Mouse (Mus musculus): ENCODE measurements at regions not wholly inside any gene's neighbourhood (a gene's known extent, or its start where the extent isn't known, plus 50 kb on each side); places are given as distances from the start of the nearest gene placed in this dataset.

GRCm38 (mm10) chr13:26024696-26025095 is 745.3 kb downstream of the Hdgfl1 start:
- no peak for TF ChIP-seq EP300 (IDR thresholded peaks at IDR 0.05; ENCODE audit: low read depth)
- TF ChIP-seq CTCF (IDR thresholded peaks at IDR 0.05; ENCODE audit: low read depth) = no peak
- Histone ChIP-seq H3K4me2 (ENCODE audit: low read depth, low read length) (no peak overlapping the region), H3K27ac (ENCODE audit: low read depth) (no peak overlapping the region), H3K9me3 (ENCODE audit: low read length) (no peaks in the 10 kb centered on the region), H3K36me3 (replicated peaks; ENCODE audit: insufficient read depth, low read length) (no peaks in the 10 kb centered on the region), H3K4me3 (ENCODE audit: low read depth, low read length) (no peak overlapping the region), H3K4me1 (ENCODE audit: insufficient read depth) (no peaks in the 10 kb centered on the region), H3K9ac (replicated peaks) (no peak overlapping the region), H3K27me3 (ENCODE audit: insufficient read depth, low read length) (no peaks in the 10 kb centered on the region)
- no peak for ATAC-seq
- no peak for DNase-seq

- DNase-seq = no peak
- no peaks in the 10 kb centered on the region for H3K27me3 ChIP-seq (ENCODE audit: insufficient read depth, low read length)
- no peak for TF ChIP-seq CTCF (IDR thresholded peaks at IDR 0.05; ENCODE audit: low read depth)
- no peak for TF ChIP-seq EP300 (IDR thresholded peaks at IDR 0.05; ENCODE audit: low read depth)
- WGBS (ENCODE audit: insufficient replicate concordance) = 85% methylated on average over 2 of the region's 2 CpGs
- H3K27ac ChIP-seq (ENCODE audit: low read depth) = no peak overlapping the region
- ATAC-seq = no peak
- H3K4me1 ChIP-seq (ENCODE audit: insufficient read depth) = no peaks in the 10 kb centered on the region
- H3K9me3 ChIP-seq (ENCODE audit: low read length) = no peaks in the 10 kb centered on the region
- H3K9ac ChIP-seq (replicated peaks) = no peak overlapping the region
- no peak overlapping the region for H3K4me3 ChIP-seq (ENCODE audit: low read depth, low read length)
- no peak overlapping the region for H3K4me2 ChIP-seq (ENCODE audit: low read depth, low read length)
- no peaks in the 10 kb centered on the region for H3K36me3 ChIP-seq (replicated peaks; ENCODE audit: insufficient read depth, low read length)
These were observed 749.5 kb downstream of the Hdgfl1 start for GRCm38 (mm10) chr13:26020491-26020890.

- DNase-seq = no peak
- Histone ChIP-seq H3K27ac (ENCODE audit: low read depth) (no peak overlapping the region), H3K4me3 (ENCODE audit: low read depth, low read length) (no peak overlapping the region), H3K36me3 (replicated peaks; ENCODE audit: insufficient read depth, low read length) (no peaks in the 10 kb centered on the region), H3K9me3 (ENCODE audit: low read length) (no peaks in the 10 kb centered on the region), H3K4me1 (ENCODE audit: insufficient read depth) (no peaks in the 10 kb centered on the region), H3K9ac (replicated peaks) (no peak overlapping the region), H3K4me2 (ENCODE audit: low read depth, low read length) (no peak overlapping the region), H3K27me3 (ENCODE audit: insufficient read depth, low read length) (no peaks in the 10 kb centered on the region)
- no peak for ATAC-seq
- TF ChIP-seq EP300 (IDR thresholded peaks at IDR 0.05; ENCODE audit: low read depth) = no peak
- TF ChIP-seq CTCF (IDR thresholded peaks at IDR 0.05; ENCODE audit: low read depth) = no peak
- WGBS (ENCODE audit: insufficient replicate concordance) = 81% methylated on average over 1 of the region's 1 CpGs
These were observed 738.8 kb upstream of the Nrsn1 start for GRCm38 (mm10) chr13:26009131-26009530.

GRCm38 (mm10) chr13:26004768-26005560 is 734.7 kb upstream of the Nrsn1 start:
- DNase-seq (no peak), ATAC-seq (no peak)
- Histone ChIP-seq H3K9me3 (ENCODE audit: low read length) (no peaks in the 10 kb centered on the region), H3K4me2 (ENCODE audit: low read depth, low read length) (no peak overlapping the region), H3K4me3 (ENCODE audit: low read depth, low read length) (no peak overlapping the region), H3K27me3 (ENCODE audit: insufficient read depth, low read length) (no peaks in the 10 kb centered on the region), H3K27ac (ENCODE audit: low read depth) (no peak overlapping the region), H3K4me1 (ENCODE audit: insufficient read depth) (no peaks in the 10 kb centered on the region), H3K9ac (replicated peaks) (no peak overlapping the region), H3K36me3 (replicated peaks; ENCODE audit: insufficient read depth, low read length) (no peaks in the 10 kb centered on the region)
- WGBS (ENCODE audit: insufficient replicate concordance) = 77% methylated on average over 7 of the region's 7 CpGs
- no peak for TF ChIP-seq EP300 (IDR thresholded peaks at IDR 0.05; ENCODE audit: low read depth)

- no peak overlapping the region for H3K4me2 ChIP-seq (ENCODE audit: low read depth, low read length)
- H3K4me3 ChIP-seq (ENCODE audit: low read depth, low read length) = no peak overlapping the region
- 33% methylated on average over 1 of the region's 1 CpGs for WGBS (ENCODE audit: insufficient replicate concordance)
- ATAC-seq (no peak), DNase-seq (no peak)
- TF ChIP-seq CTCF (IDR thresholded peaks at IDR 0.05; ENCODE audit: low read depth) (no peak), EP300 (IDR thresholded peaks at IDR 0.05; ENCODE audit: low read depth) (no peak)
- H3K4me1 ChIP-seq (ENCODE audit: insufficient read depth) = no peaks in the 10 kb centered on the region
- no peaks in the 10 kb centered on the region for H3K27me3 ChIP-seq (ENCODE audit: insufficient read depth, low read length)
- no peak overlapping the region for H3K27ac ChIP-seq (ENCODE audit: low read depth)
- H3K9ac ChIP-seq (replicated peaks) = no peak overlapping the region
- no peaks in the 10 kb centered on the region for H3K9me3 ChIP-seq (ENCODE audit: low read length)
- H3K36me3 ChIP-seq (replicated peaks; ENCODE audit: insufficient read depth, low read length) = no peaks in the 10 kb centered on the region
These were observed 723.2 kb upstream of the Nrsn1 start for GRCm38 (mm10) chr13:25993526-25993925.

GRCm38 (mm10) chr13:25989067-25989756 is 718.9 kb upstream of the Nrsn1 start:
- DNase-seq (no peak), ATAC-seq (no peak)
- no peaks in the 10 kb centered on the region for H3K27me3 ChIP-seq (ENCODE audit: insufficient read depth, low read length)
- H3K27ac ChIP-seq (ENCODE audit: low read depth) = no peak overlapping the region
- H3K9ac ChIP-seq (replicated peaks) = no peak overlapping the region
- TF ChIP-seq EP300 (IDR thresholded peaks at IDR 0.05; ENCODE audit: low read depth) (no peak), CTCF (IDR thresholded peaks at IDR 0.05; ENCODE audit: low read depth) (no peak)
- H3K4me3 ChIP-seq (ENCODE audit: low read depth, low read length) = no peak overlapping the region
- H3K4me2 ChIP-seq (ENCODE audit: low read depth, low read length) = no peak overlapping the region
- H3K4me1 ChIP-seq (ENCODE audit: insufficient read depth) = no peaks in the 10 kb centered on the region
- H3K36me3 ChIP-seq (replicated peaks; ENCODE audit: insufficient read depth, low read length) = no peaks in the 10 kb centered on the region
- no peaks in the 10 kb centered on the region for H3K9me3 ChIP-seq (ENCODE audit: low read length)
- WGBS (ENCODE audit: insufficient replicate concordance) = 76% methylated on average over 5 of the region's 5 CpGs
